Mouse (Mus musculus): ENCODE results near the gene Sh3pxd2a. TPM values are rescaled to one million over a fixed set of nuclear protein-coding genes. Genes with fewer than 3 reads are reported as not detected.

The Sh3pxd2a gene
- total and polyA plus RNA-seq, 3 experiments = 3.9 to 11.3 TPM; not detected in 1

GRCm38 (mm10) chr19:47427841-47428789 lies 36.1 kb downstream of the Sh3pxd2a start:
- H3K9me3 ChIP-seq (replicated peaks; ENCODE audit: insufficient read depth, low read length) = no peaks in the 10 kb centered on the region
- no peak overlapping the region for H3K9ac ChIP-seq (ENCODE audit: control insufficient read depth, low read depth, low read length, poor library complexity, severe bottlenecking)
- H3K79me2 ChIP-seq (ENCODE audit: control insufficient read depth, insufficient read depth, low read length, poor library complexity) = no peaks in the 10 kb centered on the region
- H3K4me3 ChIP-seq (ENCODE audit: control insufficient read depth in 1 of 2, insufficient read depth in 1 of 2, low read depth in 2 of 2, low read length in 2 of 2) = no peak overlapping the region
- no peak for DNase-seq (ENCODE audit: low read depth, low spot score)
- TF ChIP-seq TCF12 (IDR thresholded peaks at IDR 0.05; ENCODE audit: low read depth, low read length) (no peak), MYC (IDR thresholded peaks at IDR 0.05; ENCODE audit: low read depth, low read length) (no peak), ZKSCAN1 (IDR thresholded peaks at IDR 0.05; ENCODE audit: low read depth, low read length) (no peak), CHD2 (IDR thresholded peaks at IDR 0.05; ENCODE audit: low read length) (no peak), KAT2A (conservative IDR thresholded peaks at IDR 0.05; ENCODE audit: low read depth, low read length) (no peak), ZNF384 (IDR thresholded peaks at IDR 0.05; ENCODE audit: low read depth, low read length) (no peak), POLR2AphosphoS5 (IDR thresholded peaks at IDR 0.05; ENCODE audit: borderline replicate concordance, low read depth, low read length) (no peak), RCOR1 (IDR thresholded peaks at IDR 0.05; ENCODE audit: low read depth, low read length) (no peak), HCFC1 (IDR thresholded peaks at IDR 0.05; ENCODE audit: low read depth, low read length) (no peak), MAX (IDR thresholded peaks at IDR 0.05; ENCODE audit: low read length) (no peak)
- no peaks in the 10 kb centered on the region for H3K4me1 ChIP-seq (ENCODE audit: control insufficient read depth in 1 of 2, insufficient read depth in 2 of 2, low read length in 2 of 2)
- H3K27me3 ChIP-seq (ENCODE audit: control insufficient read depth in 1 of 2, insufficient read depth in 2 of 2, low read length in 2 of 2) = no peaks in the 10 kb centered on the region
- no peak overlapping the region for H3K27ac ChIP-seq (ENCODE audit: control insufficient read depth, low read depth, low read length)
- no peaks in the 10 kb centered on the region for H3K36me3 ChIP-seq (ENCODE audit: control insufficient read depth in 1 of 2, insufficient read depth in 2 of 2, low read length in 2 of 2)

- DNase-seq (ENCODE audit: low read depth, low spot score) = no peak
- no peak overlapping the region for H3K4me3 ChIP-seq (ENCODE audit: control insufficient read depth in 1 of 2, insufficient read depth in 1 of 2, low read depth in 2 of 2, low read length in 2 of 2)
- no peaks in the 10 kb centered on the region for H3K36me3 ChIP-seq (ENCODE audit: control insufficient read depth in 1 of 2, insufficient read depth in 2 of 2, low read length in 2 of 2)
- no peak overlapping the region for H3K27ac ChIP-seq (ENCODE audit: control insufficient read depth, low read depth, low read length)
- no peaks in the 10 kb centered on the region for H3K79me2 ChIP-seq (ENCODE audit: control insufficient read depth, insufficient read depth, low read length, poor library complexity)
- TF ChIP-seq BHLHE40 (IDR thresholded peaks at IDR 0.05; ENCODE audit: borderline replicate concordance, low read depth, low read length) (no peak), POLR2AphosphoS5 (IDR thresholded peaks at IDR 0.05; ENCODE audit: borderline replicate concordance, low read depth, low read length) (no peak), ELF1 (IDR thresholded peaks at IDR 0.05; ENCODE audit: low read depth, low read length) (no peak), CTCF (IDR thresholded peaks at IDR 0.05 in 2 of 3, conservative IDR thresholded peaks at IDR 0.05 in 1 of 3; ENCODE audit: control insufficient read depth in 1 of 3, insufficient read depth in 1 of 3, low read depth in 2 of 3, low read length in 3 of 3, poor library complexity in 1 of 3, severe bottlenecking in 1 of 3) (no peak), MYB (IDR thresholded peaks at IDR 0.05; ENCODE audit: low read depth, low read length) (no peak), GATA1 (IDR thresholded peaks at IDR 0.05; ENCODE audit: low read depth, low read length) (no peak), HCFC1 (IDR thresholded peaks at IDR 0.05; ENCODE audit: low read depth, low read length) (no peak), ZC3H11A (IDR thresholded peaks at IDR 0.05; ENCODE audit: low read depth, low read length) (no peak), UBTF (IDR thresholded peaks at IDR 0.05; ENCODE audit: borderline replicate concordance, insufficient read depth, low read depth, low read length) (no peak), USF2 (IDR thresholded peaks at IDR 0.05; ENCODE audit: borderline replicate concordance in 1 of 2, insufficient read depth in 1 of 2, low read depth in 1 of 2, low read length in 2 of 2) (no peak), TCF12 (IDR thresholded peaks at IDR 0.05; ENCODE audit: low read depth, low read length) (no peak), ZKSCAN1 (IDR thresholded peaks at IDR 0.05; ENCODE audit: low read depth, low read length) (no peak), E2F4 (IDR thresholded peaks at IDR 0.05; ENCODE audit: borderline replicate concordance, low read depth, low read length) (no peak), CHD2 (IDR thresholded peaks at IDR 0.05; ENCODE audit: low read length) (no peak), USF1 (IDR thresholded peaks at IDR 0.05; ENCODE audit: low read depth, low read length) (no peak), MAZ (IDR thresholded peaks at IDR 0.05; ENCODE audit: low read depth, low read length) (no peak), EP300 (IDR thresholded peaks at IDR 0.05; ENCODE audit: low read depth in 1 of 2, low read length in 2 of 2) (no peak), SIN3A (IDR thresholded peaks at IDR 0.05; ENCODE audit: low read length) (no peak), NRF1 (IDR thresholded peaks at IDR 0.05; ENCODE audit: insufficient read depth, low read depth, low read length, poor library complexity, severe bottlenecking) (no peak)
- no peaks in the 10 kb centered on the region for H3K27me3 ChIP-seq (ENCODE audit: control insufficient read depth in 1 of 2, insufficient read depth in 2 of 2, low read length in 2 of 2)
- H3K9ac ChIP-seq (ENCODE audit: control insufficient read depth, low read depth, low read length, poor library complexity, severe bottlenecking) = no peak overlapping the region
- no peaks in the 10 kb centered on the region for H3K4me1 ChIP-seq (ENCODE audit: control insufficient read depth in 1 of 2, insufficient read depth in 2 of 2, low read length in 2 of 2)
- no peaks in the 10 kb centered on the region for H3K9me3 ChIP-seq (replicated peaks; ENCODE audit: insufficient read depth, low read length)
These were observed 40.6 kb downstream of the Sh3pxd2a start for GRCm38 (mm10) chr19:47423632-47424031.
